Mouse (Mus musculus) thymus, postnatal 0 days (tissue): ENCODE results near the gene Fam186a. TPM values are rescaled to one million over a fixed set of nuclear protein-coding genes. Genes with fewer than 3 reads are reported as not detected.
"Not testable (repeated sequence)": the region's sequence is repeated elsewhere in the genome, so short reads cannot be mapped to it uniquely, and the experiment has no call there.

Experiments
- DNase-seq: peaks from one replicate; pipeline ENCODE4 v3.0.0-alpha.2; 2015; ENCODE audit warnings: low spot score
- polyA plus RNA-seq: library from polyadenylated mRNA; unstranded; fragments of >200 nt; fragmentation: Nextera tagmentation; extraction: Ambion mirVana; gene quantifications from 2 replicates; pipeline ENCODE4 v1.2.1, GENCODE M21; 2015

Fam186a gene
- polyA plus RNA-seq, 1 experiment from 2014 or later = not detected

DNA sequence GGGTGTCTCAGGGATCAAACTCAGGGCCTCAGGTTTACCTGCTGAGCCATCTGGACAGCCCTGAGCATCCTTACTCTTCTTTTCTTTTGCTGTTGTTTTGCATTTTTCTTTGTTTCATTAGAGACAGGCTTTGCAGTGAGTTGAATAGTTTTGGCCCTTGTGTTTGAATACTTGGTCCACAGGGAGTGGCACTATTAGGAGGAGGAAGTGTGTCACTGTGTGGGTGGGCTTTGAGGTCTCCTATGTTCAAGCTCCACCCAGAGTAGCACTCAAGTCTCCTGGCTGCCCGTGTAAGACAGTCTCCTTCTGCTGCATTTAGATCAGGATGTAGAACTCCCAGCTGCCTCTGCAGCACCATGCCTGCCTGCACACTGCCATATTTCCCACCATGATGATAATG lies 32.4 kb downstream of the Fam186a start:
- no peak for DNase-seq

- no peak for DNase-seq
These were observed 35.6 kb downstream of the Fam186a start for GRCm38 (mm10) chr15:99931231-99931630.

DNA sequence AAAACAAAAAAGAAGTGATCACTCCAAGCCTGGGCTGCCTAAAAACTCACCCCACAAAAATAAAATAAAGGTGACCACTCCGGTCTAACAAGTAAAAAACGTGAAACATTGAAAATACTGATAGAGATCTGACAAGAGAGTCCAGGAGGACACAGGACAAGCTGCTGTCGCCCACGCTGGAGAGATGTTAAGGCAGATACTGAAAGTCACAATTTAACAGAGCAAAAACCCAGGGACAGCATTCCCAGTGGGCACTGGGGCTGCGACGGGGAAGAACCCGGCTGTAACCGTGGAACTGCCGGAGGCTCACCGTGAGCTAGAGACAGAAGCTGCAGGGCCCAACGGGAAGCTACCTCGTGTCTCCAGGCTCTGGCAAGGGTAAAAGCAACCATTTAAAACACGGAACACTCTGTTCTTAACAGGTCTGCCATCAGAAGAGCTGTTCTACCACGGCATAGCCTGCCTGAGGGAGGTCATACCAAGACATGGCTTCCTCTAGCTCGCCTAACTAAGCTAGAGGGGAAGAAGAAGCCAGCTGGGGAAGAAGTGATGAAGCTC lies 47.2 kb downstream of the Fam186a start:
- no peak for DNase-seq

DNA sequence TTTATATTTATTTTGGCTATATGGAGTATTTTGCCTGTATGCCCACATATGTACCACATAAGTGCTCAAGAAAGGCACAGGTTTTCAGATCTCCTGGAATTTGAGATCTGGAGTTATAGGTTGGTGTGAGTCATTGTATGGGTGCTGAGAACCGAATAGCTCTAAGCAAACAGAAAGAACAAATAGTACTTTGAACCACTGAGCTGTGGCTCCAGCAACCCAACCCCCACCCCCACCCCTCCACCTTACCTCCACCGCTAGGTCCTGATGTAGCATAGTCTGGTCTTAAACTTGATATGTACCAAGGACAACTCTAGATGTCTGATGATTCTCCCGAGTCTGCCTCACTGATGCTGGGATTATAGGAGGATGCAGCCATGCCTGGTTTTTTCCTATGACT lies 49.6 kb downstream of the Fam186a start:
- DNase-seq = no peak

- no peak for DNase-seq
These were observed 52.2 kb downstream of the Fam186a start for GRCm38 (mm10) chr15:99914613-99915012.

GRCm38 (mm10) chr15:99911785-99912184 lies 55.1 kb downstream of the Fam186a start:
- DNase-seq = no peak

- peak; percentile 25 for DNase-seq
These were observed 57.4 kb downstream of the Fam186a start for GRCm38 (mm10) chr15:99909339-99909996.

GRCm38 (mm10) chr15:99907514-99907913 lies 59.3 kb downstream of the Fam186a start:
- DNase-seq = no peak

DNA sequence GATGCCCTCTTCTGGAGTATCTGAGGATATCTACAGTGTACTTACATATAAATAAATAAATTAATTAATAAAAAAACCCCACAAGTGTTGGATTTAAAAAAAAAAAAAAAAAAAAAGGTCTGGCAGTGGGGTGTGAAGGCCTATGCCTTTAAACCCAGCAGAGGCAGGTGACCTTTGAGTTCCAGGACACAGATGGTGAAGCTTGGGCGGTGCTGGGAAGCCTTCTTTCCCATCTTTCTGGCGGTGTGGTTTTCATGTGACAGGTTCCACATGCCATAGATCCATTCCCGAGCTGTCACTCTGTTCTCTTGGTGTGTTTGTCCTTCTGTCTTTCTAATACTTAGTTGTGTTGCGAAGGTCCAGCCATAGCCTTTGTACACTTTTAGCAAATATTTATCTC lies 59.8 kb downstream of the Fam186a start:
- DNase-seq = no peak

DNA sequence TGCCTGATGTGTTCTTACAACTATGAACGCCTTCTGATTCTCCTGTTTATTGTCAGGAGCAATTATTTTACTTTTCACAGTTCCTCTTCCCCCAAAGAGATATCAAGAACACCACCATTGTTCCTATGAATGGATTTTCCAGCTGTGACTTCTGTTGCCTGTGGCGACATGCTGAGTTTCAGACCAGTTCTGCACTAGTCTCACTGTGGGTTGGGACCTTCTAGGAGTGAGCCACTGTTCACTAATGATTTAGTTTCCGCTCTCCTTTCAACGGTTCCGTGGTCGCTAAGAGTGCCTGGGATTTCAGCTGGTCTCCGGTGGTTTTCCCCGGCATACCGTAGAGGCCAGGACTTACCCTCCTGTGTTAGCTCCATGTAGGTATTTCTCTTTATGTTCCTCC lies 62.0 kb downstream of the Fam186a start:
- DNase-seq = no peak

DNA sequence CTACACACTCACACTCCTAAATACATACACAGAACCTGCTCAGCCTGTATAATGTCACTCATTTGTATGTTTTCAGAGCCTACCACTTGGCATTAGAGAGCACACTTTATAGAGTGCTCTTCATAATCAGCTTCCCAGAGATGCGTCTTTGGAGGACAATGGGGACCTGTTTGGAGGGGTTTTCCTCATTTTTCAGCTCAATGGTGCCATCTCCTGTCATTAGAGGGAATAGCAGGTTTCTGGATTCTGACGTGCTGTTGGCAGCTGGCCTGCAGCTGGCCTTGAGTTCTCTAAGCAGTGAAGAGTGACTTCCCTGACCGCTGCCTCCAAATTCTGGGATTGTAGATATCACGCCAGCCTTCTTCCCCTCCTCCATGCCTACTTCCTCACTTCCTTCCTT lies 62.5 kb downstream of the Fam186a start:
- peak; percentile 65 for DNase-seq

GRCm38 (mm10) chr15:99903227-99903626 lies 63.6 kb downstream of the Fam186a start:
- no peak for DNase-seq

- DNase-seq = no peak
These were observed 64.1 kb downstream of the Fam186a start for GRCm38 (mm10) chr15:99902786-99903185.

DNA sequence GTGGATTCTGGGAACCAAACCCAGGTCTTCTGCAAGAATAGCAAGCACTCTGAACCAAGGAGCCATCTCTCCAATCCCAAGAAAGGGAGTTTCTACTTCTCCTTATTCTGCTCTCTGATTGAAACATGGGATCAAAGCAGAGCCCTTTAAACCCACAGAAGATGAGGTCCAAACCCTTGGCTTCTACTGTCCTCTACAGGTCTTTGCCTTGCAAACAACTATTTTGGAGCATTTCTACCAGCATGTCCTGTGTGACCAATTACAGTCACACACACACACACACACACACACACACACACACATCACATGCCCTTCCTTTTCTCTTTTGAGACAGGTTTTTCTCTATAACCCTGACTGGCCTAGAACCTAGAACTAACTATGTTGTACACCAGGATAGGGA lies 70.2 kb downstream of the Fam186a start:
- DNase-seq = no peak

DNA sequence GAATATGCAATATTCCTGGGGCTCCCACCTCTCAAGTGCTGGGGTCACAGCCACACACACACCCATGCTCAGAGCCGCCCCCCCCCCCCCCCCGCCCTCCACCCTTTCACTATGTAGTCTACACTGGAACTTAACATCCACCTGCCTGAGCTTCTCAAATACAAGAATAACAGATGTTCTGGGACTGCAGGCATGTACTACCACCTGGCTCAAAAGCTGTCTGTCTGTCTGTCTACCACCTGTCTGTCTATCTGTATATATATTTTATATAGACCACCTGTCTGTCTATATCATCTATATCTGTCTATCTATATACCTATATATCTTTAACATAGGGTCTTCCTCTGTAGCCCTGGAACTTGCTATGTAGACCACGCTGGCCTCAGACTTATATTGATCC lies 75.5 kb downstream of the Fam186a start:
- DNase-seq = no peak

DNA sequence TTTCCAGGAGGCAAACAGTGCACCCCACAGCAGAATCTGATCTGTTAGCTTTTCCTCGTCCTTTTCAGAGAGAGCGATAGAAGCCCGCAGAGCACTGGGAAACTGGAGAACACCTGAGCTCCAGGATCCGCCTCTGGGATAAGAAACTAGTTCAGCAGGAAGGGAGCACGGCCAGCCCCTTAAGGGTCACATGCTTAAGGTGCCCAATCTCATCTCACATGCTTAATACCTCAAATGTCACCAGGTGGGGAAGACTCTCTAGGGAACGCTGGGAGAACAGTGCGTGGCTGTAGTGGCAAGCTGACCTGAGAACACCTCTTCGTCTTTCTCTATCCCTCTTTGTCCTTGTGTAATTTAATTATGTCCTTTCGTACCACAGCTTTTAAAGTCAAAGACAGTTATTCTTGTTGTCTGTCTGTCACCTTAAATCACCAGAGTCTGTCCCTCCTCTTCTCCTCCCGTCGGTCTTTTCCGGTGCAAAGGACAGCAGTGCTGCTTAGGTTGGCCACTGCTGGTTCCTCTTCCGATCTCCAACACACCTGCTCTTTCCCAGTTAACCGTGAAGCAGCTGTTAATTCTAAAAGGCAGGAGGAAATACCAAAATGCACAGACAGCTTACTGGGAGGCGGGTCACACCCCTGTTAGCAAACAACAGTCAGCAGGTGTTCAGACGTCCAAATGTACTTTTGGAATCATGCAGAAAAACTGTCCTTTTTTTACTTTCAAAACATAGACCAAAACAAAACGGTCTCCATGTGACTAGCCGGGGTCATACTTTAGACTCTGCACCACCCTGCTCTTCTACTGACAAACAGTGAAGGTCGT lies 76.2 kb downstream of the Fam186a start:
- peak; percentile 30 for DNase-seq

GRCm38 (mm10) chr15:99889275-99889874 lies 77.5 kb downstream of the Fam186a start:
- no peak for DNase-seq

- not testable (repeated sequence) for DNase-seq
These were observed 79.7 kb downstream of the Fam186a start for GRCm38 (mm10) chr15:99887130-99887529.

DNA sequence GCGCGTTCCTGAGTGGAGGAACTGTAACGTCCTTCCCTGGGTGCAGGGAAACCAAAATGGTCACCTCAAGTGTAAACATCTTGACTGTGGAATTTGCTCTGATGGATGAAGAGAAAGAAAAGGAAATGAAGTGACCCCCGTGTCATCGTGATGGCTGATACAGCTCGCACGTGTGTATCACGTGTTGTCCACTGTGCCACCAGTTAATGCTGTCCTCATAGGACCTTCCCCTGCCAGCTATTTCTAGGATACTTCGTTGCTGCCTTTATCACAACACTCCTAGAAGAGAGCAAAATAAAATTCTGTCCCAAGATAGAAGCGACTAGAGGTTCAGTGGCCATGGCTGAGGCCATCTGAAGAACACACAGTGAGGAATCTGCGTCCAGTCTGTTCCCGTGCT lies 82.8 kb downstream of the Fam186a start:
- DNase-seq = no peak

DNA sequence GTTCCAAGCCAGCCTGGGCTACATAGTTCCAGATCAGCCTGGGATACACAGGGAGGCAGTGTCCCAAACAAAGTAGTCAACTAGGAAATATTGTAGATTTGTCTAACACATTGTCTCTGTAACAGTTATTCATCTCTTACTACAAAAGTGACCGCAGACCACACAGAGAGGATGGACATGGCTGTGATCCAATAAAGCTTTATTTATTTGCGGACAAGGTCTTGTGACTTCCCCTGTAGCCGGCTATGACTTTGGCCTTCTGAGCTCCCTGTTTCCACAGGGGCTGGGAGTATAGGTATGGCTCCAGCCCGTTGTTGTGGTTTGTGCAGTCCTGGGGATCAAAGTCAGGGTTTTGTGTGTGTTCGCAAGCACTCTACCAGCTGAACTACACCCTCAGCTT lies 88.3 kb downstream of the Fam186a start:
- no peak for DNase-seq

- DNase-seq = peak; percentile 91
These were observed 91.5 kb downstream of the Fam186a start, which contains the start of gene Lima1 for GRCm38 (mm10) chr15:99875334-99875869. Gene Lima1 (minus strand): TSS chr15:99875456.
